Comparison of ENCODE assay signal across 9 mouse cellular contexts in the genomic region with DNA sequence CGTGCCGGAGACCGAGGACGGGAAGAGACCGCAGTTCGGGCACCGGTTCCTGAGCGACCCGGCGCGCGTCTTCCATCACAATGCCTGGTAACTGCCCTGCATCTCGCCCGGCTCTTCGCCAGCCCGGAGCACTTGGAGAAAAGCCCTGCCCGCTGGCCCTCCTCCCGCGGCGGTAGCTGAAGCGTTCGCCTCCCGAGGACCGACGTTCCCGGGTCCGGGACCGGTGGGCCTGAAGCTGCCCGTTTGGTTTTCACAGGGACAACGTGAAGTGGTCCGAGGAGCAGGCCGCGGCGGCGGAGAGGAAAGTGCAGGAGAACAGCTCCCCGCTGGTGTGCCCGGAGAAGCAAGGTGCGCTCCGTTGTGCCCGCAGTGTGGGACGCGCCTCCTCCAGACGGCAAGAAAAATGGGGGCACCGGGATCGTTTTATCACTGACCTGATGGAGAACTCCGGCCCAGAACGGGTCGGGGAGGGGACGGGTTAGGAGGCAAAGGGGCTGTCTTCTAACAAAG. TPM values are rescaled to one million over a fixed set of nuclear protein-coding genes. Genes with fewer than 3 reads are reported as not detected.
DNase-seq lines count a peak whose midpoint lies in the region; ATAC-seq lines count a peak whose summit lies in the region.
"Had no signal": no experiment of that assay in that cellular context is flagged by ENCODE, and none has a peak within 500 bp of the region (broad histone marks: within the 10 kb centered on the region; RNA-seq: fewer than 3 reads in every experiment).

No protein-coding gene starts in this region.

- no peaks in the 10 kb centered on the region for H3K9me3 ChIP-seq in intestine, embryonic 14.5 days (ENCODE audit: control insufficient read depth, low read length)
- no peaks in the 10 kb centered on the region for H3K9me3 ChIP-seq in midbrain, embryonic 15.5 days

- WGBS in intestine, embryonic 14.5 days: under 1% methylated on average over 49 of the region's 49 CpGs
- 0% methylated on average over 49 of the region's 49 CpGs for WGBS in midbrain, embryonic 15.5 days

- peak; percentile 31; the same call in 1 of the 2 replicates for ATAC-seq in cerebellum, adult (ENCODE audit: insufficient number of reproducible peaks, low FRiP score, low TSS enrichment)
- ATAC-seq in intestine, embryonic 14.5 days (replicated peaks; ENCODE audit: low FRiP score, low TSS enrichment, low read depth): no peak
- ATAC-seq in midbrain, embryonic 15.5 days (replicated peaks): no peak; the same call in 1 of the 2 replicates

- peak overlapping the region; percentile 65 for H3K9ac ChIP-seq in intestine, embryonic 14.5 days (ENCODE audit: low read length)
- H3K9ac ChIP-seq in midbrain, embryonic 15.5 days: peak overlapping the region; percentile 78

- peaks cover 9% of the 10 kb centered on the region for H3K4me1 ChIP-seq in intestine, embryonic 14.5 days (replicated peaks; ENCODE audit: control insufficient read depth, insufficient read depth, low read length)
- H3K4me1 ChIP-seq in midbrain, embryonic 15.5 days: peaks cover 13% of the 10 kb centered on the region

- no peak overlapping the region for H3K27ac ChIP-seq in intestine, embryonic 14.5 days (ENCODE audit: low read depth)
- H3K27ac ChIP-seq in midbrain, embryonic 15.5 days: 0 out of 2 replicates have a peak overlapping the region, but pooled peaks have one; percentile 84

- DNase-seq in cerebellum, adult 9-11 months: no peak
- peak; percentile 15 for DNase-seq in spleen, adult 12 weeks (ENCODE audit: low spot score)
- DNase-seq in spleen, adult 18-20 months: no peak
- DNase-seq in intestine, embryonic 14.5 days (ENCODE audit: low spot score): no peak
- no peak for DNase-seq in ovary, postnatal 36 days (ENCODE audit: low spot score)
- no peak for DNase-seq in right cerebral cortex, postnatal 14 days

- peak overlapping the region; percentile 80 for H3K4me3 ChIP-seq in intestine, embryonic 14.5 days (ENCODE audit: low read depth, low read length)
- H3K4me3 ChIP-seq in midbrain, embryonic 15.5 days: peak overlapping the region; percentile 97

- peak overlapping the region; percentile 95 for H3K4me2 ChIP-seq in intestine, embryonic 14.5 days (ENCODE audit: low read length)
- peak overlapping the region; percentile 65 for H3K4me2 ChIP-seq in midbrain, embryonic 15.5 days

- H3K27me3 ChIP-seq in intestine, embryonic 14.5 days (replicated peaks; ENCODE audit: control insufficient read depth, insufficient read depth, low read length): no peaks in the 10 kb centered on the region
- no peaks in the 10 kb centered on the region for H3K27me3 ChIP-seq in midbrain, embryonic 15.5 days (replicated peaks)

- H3K36me3 ChIP-seq in intestine, embryonic 14.5 days (ENCODE audit: control insufficient read depth, insufficient read depth, low read length): peaks cover 30% of the 10 kb centered on the region
- H3K36me3 ChIP-seq in midbrain, embryonic 15.5 days (replicated peaks): peaks cover 3% of the 10 kb centered on the region; the same call in 1 of the 2 replicates

RNA-seq across cellular contexts. Expression of a gene that starts 0.3 kb away (rescaled TPM):
- 40.7 and 48.6 TPM in 2 replicates for polyA plus RNA-seq in intestine, embryonic 14.5 days (2014; fragmentation: Nextera tagmentation; extraction: Ambion mirVana)
- 30.4 and 34.5 TPM in 2 replicates for polyA plus RNA-seq in midbrain, embryonic 15.5 days (2015; fragmentation: Nextera tagmentation; extraction: Ambion mirVana)

RNA-seq across cellular contexts. Expression of a gene that starts 20.1 kb away (rescaled TPM):
- polyA plus RNA-seq in intestine, embryonic 14.5 days (2014; fragmentation: Nextera tagmentation; extraction: Ambion mirVana): not detected in 2 replicates
- polyA plus RNA-seq in midbrain, embryonic 15.5 days (2015; fragmentation: Nextera tagmentation; extraction: Ambion mirVana): not detected in 2 replicates
- polyA plus RNA-seq: large intestine, adult 2 months had no signal

RNA-seq across cellular contexts. Expression of a gene that starts 52.0 kb away (rescaled TPM):
- 23.0 and 25.3 TPM in 2 replicates for polyA plus RNA-seq in intestine, embryonic 14.5 days (2014; fragmentation: Nextera tagmentation; extraction: Ambion mirVana)
- 18.8 and 20.9 TPM in 2 replicates for polyA plus RNA-seq in midbrain, embryonic 15.5 days (2015; fragmentation: Nextera tagmentation; extraction: Ambion mirVana)
